Mouse (Mus musculus) olfactory bulb, adult 2 months (tissue): Measurements from ENCODE around the gene Tspear.

Experiments used
- CTCF ChIP-seq: fragments of 200-500 bp; IDR thresholded peaks from 2 replicates; pipeline ENCODE4 v1.5.1; 2012; ENCODE audit warnings: low read depth, mild to moderate bottlenecking, low read length, moderate library complexity; ENCODE audit not compliant: insufficient read depth
- POLR2A ChIP-seq: fragments of 200-500 bp; IDR thresholded peaks from 2 replicates; pipeline ENCODE4 v1.6.1; 2012; ENCODE audit warnings: mild to moderate bottlenecking, low read depth, low read length, moderate library complexity; ENCODE audit not compliant: insufficient read depth

GRCm38 (mm10) chr10:77882553-77882952, 196.2 kb downstream of the Tspear start:
- TF ChIP-seq POLR2A (no peak), CTCF (no peak)
